Mouse (Mus musculus): ENCODE data around the gene Gm21954.
A peak's percentile ranks its signal among the peaks of the same experiment; 100 is the strongest.

Gene Gm21954

DNA sequence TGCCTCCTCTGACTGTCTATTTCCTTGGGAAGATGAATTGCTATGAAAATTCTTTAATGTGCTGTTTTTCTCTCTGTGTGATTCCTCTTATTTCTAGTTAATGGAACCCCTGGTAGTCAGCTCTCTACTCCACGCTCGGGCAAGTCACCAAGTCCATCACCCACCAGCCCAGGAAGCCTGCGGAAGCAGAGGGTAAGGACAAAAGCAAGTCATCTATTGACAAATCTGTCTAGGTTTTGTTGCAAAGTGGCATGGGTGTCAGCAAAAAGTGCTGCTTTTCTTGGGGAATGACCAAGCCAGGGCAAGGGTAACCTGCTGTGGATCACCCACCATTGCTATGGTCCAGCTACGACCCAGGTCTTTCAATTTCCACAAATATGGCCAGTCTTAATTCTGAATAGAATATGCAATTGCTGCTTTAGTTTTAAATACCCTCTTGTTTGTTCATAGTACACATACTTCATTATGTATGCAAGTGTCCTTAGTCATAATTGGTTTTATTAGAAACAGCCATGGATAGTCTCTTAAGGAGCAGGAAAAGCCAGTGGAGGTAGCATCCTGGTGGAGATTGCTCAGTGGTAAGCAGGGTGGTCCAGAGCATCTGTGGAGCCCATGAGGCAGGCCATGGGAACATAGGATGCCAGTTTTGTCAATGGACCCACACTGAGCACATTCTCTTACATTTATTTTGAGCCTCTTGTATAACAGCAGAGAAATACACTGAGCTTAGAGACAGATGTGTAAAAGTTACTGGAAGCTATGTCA, 8.9 kb downstream of the Gm21954 start:
- DNase-seq (ENCODE audit: low read depth): no peak

DNA sequence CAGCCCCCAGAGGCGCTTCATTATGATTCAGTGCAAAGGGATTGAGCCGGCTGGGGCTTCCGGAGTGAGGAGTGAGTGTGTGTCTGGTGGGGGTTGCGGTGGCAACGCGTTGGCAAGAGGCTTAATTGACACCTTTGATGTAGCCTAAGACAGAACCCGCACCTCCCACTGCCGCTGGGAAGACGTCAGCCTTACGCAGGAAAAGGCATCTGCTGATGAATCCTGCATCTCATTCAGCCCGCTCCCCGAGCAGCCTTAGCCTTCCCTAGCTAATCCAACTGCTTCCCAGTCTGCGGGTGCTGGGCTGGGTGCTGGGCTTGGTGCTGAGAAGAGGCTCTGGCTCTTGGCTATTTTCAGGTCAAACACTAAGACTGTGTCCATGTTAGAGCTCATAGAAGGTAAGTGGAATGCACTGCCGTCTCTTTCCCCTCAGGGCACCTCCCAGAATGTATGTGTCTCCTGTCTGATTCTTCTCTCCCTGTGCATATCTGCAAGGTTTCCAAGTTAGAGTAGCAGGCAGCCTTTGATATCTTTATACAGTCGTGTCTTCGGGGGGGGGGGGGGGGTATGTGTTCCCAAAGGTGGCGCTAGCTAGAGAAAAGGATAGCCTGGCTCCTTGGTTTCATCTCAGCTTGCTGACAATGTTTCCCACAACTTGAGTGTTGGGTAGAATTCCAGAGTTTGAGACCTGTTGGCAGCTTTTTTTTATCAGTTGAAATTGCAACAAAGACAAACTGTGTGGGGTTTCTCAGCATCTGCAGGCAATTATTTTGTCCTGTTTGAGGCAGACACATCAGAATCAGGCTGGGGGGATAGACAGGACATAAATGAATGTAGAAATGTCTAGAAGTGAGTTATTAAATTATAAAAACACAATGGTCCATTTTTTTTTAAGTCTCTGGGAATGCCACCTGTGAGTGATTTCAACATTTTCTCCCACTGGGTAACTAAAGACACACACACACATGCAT, 10.0 kb downstream of the Gm21954 start:
- DNase-seq (ENCODE audit: low read depth): peak; percentile 88

DNA sequence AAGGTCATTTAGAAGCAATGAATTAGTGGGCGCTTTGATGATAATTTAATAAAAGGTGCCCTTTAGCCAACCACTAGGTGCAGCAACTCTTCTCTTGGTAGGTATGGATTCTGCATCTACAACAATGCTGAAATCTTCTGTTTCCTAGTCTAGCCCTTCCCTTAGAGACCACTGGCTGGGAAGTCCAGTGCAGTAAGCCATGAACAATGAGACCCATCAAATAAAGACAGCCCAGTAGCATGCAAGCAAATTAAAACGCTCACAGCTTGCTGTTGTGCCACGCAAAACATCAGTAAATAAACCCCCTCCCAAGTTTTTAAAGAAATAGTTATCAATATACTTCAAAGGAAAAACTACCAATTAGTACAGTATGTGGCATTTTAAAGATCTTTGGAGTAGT, 10.9 kb downstream of the Gm21954 start:
- DNase-seq (ENCODE audit: low read depth): no peak

DNA sequence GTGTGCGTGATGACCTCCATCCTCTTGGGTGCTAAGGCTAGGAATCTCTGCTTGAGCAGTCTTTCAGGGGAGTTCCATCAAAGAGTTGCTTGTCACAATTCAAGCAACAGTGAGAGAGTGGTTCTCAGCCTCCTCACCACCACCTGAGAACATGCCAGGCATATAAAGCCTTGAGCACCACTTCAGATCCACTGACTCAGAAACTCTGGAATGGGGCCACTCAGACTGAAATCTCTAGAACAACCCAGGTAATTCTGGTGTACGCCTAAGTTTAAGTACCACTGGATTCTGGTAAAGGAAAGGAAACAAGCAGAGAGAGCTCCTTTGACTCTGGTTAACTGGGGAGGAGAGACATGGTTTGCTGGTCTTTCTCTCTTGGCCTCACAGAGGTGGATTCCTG, 19.5 kb downstream of the Gm21954 start:
- no peak for DNase-seq (ENCODE audit: low read depth)

DNA sequence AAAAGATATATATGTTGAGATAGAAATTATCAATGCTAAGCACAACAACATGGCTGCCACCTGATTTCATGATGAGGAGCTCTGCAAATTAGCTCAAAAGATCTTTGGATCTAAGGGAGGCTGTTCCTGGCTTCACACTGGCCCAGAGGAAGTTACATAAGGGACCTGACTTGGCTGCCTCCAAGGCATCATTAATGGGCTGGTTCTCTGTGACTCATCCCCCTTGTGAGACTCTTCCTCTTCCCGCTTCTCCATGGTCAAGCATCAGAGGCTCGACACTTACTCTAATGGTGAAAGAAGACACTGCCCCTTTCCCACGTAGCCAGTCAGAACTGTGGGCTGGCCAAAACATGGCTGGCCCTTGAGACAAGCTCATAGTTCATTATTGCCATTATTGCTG, 20.1 kb downstream of the Gm21954 start:
- DNase-seq (ENCODE audit: low read depth): no peak

DNA sequence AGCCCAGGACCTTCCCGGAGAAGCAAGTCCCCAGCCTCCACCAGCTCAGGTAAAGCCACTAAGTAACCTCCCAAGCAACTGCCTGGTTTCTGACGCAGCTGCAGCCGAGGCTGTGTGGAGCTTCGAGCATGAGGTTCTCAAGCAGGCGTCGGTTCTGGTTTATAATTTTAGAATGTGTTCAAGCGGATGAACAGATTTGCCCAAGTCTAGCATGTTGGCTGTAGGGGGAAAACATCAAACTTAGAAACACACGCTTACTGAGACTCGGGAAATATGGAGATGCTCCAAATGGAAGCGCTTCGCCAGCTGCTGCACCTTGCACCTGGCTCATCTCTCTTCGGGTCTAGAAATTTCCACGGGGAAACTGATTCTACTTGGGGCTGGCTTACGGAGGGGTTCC, 21.0 kb downstream of the Gm21954 start:
- no peak for DNase-seq (ENCODE audit: low read depth)

DNA sequence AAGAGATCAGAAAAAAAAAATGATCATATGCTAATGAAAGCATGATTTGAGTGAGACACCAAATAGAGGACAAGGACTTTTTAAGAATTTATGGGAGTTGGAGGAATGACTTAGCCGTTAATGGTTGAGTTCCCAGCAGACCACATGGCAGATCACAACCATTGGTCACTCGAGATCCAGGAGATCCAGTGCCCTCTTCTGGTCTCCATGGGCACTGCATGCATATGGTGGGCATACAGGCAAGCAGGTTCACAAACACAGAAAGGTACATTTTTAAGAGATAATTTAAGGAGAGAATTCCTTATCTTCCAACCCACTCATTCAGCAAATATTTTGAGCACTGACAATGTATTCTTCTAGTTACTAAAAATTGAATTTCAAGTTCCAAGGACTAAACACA, 22.9 kb downstream of the Gm21954 start:
- no peak for DNase-seq (ENCODE audit: low read depth)

DNA sequence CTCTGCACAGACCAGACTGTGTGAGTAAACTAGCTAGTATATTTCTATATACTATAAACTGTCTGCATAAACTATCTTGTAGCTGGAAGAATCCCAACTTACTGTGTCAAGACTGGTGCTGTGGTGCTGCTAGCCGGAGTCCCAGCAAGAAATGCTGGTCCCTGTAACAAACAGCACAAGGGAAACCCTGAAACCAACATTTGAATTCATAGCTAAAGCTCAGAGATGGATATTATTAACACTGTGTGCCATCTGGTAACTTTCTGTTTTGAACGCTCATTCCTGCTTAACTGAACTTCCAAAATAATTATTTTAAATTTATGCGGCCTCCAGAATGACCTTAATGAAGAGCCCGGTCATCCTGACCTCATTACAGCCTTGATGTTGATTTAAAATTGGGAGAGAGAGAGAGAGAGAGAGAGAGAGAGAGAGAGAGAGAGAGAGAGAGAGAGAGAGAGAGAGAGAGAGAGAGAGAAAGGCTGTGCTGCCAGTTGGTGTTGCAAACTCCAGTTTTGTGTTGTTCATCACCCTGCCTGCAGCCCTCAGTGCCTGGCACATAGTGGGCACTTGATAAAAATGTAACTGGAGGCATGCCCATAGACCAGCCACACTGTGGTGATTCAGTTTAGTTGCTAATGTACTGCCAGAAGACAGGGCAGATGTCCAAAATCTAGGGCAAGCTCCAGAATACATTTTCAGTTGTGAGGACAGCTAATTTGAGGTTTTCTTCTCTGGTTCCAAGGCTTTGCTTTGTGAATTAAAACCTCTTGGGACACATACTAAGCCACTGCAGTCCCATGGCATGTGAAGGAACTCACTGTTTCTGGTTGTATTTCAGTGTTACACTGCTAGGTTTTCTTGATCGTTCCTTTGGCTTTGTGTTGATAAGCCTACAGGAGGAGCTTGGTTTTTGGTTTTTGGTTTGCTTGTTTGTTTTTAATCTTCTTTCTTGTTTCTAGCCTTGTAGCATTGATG, 24.2 kb downstream of the Gm21954 start:
- peak; percentile 91 for DNase-seq (ENCODE audit: low read depth)

DNA sequence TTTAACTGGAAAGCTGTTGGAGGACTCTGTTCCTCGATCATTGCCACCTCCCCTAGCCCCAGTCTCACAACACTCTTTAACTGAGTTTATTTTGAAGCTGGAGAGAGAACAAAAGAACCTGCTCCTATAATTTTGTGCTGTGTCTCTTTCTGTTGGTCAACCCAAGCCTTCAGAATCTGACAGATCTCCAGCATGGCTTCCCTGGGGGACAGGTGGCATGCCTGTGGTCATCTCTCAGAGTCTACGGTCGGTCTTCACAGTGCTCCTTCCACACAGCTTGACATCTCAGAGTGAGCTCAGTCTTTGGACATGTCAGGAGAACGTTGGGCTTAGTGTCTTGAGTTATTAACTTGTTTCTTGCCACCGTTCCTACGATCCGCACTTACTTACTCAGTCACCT, 25.3 kb downstream of the Gm21954 start:
- no peak for DNase-seq (ENCODE audit: low read depth)

DNA sequence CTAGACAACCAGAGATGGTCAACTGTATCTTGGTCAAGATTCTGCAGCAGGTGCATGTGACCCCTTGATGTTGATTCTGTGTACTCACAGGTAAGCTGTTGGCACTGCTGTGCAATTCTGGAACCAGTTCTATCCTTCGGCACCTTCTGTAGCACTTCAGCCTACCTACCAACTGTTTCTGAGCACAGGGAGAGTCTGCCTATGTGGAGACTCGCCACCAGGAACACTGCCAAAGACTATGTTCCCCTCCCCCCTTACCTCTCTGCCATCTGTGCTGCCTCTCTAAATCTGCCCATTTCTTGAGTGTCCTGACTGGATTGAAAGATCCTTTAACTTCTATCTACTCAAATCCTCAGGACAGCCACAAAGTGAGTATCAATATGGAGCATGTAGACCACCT, 28.3 kb downstream of the Gm21954 start:
- no peak for DNase-seq (ENCODE audit: low read depth)

DNA sequence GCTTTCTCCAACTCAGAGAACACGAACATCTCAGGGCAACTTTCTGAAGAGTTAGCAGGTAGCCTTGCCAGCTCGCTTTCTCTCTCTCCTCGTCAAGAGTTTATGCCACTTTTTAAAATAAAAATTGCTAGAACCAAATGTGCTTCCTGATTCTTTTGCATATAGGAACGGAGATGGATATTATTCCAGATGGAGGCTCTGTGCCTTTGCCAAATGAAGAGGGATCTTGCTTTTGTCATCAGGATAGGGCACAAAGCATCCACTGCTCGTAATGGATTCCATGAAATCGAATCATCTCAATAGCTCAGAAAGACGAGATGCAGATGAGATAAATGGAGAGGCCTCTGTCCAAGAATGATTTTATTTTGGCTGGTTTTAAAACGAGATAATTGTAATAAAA, 28.7 kb downstream of the Gm21954 start:
- DNase-seq (ENCODE audit: low read depth): no peak

DNA sequence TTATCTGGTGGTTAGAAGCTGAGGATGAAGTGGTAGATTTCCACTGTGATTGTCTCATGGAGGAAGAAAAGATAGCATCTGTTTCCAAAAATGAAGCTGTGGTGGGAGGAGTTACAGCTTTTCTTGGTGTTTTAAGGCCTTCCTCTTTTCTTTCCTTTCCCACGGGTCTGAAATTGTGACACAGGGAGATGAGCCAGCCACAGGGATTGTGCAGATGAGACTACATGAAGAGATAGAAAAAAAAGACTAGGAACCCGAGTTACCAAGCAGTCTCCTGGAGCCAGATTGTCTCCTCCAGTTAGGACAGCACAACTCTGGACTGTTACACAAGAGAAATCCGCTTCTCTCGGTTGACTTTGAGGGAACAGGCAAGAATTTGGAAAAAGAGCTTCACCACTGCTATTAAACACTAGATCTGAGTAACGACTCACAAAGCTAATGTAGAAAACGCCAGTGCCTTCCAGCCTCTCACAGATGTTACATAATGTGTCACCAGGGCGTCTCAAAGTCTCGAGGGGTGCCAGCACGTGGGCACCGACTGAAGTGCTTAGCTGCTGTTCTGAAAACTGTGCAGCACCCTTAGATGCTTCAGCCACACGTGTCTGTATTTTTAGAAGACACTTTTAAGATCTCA, 29.9 kb downstream of the Gm21954 start:
- no peak for DNase-seq (ENCODE audit: low read depth)

DNA sequence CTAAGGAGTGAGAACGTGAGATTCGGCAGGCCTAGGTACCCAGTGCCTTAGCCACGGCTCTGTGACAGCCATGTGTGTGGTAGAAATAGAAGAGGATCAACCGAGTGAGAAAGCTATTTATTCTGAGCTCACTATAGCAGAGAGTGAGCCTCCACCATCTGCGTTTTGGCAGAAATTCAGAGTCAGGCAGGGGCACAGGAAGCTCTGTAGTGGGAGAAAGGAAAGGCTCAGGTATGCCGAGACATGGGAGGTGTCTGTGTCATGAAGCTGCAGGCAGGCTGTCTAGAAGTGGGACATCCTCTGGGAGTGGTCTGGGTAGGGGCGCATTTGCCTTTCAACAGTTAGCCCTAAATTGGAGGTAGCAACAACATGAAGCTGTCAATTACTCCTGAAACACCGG, 31.7 kb downstream of the Gm21954 start:
- no peak for DNase-seq (ENCODE audit: low read depth)

DNA sequence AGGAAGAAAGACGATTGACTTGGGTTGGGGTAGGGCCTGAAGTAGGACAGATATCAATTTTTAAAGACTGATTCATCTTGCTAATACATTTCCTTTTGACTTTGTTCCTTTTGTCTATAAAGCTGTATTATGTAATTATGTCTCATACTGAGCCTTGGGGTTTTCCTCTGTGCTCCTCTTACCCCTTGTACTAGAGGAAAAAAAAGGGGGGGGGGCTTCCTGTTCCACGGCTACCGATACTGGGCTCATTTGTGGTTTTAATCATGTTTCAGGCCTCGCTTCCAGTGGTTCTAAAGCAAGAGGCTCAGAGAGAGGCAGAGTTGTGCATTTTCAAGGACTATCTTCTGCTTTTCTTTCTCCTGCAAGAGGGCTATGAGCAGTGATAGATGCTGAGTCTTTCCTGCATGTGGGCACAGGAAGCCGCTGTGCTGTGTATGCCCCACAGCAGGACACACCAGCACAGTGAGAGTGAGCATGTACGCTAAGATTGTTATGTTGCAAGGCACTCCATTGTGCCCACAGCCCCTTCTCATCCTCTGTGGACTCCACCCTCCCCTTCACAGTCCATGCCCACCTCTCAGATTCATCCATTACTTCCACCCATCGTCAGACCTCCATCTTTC, 33.1 kb downstream of the Gm21954 start:
- DNase-seq (ENCODE audit: low read depth): no peak

DNA sequence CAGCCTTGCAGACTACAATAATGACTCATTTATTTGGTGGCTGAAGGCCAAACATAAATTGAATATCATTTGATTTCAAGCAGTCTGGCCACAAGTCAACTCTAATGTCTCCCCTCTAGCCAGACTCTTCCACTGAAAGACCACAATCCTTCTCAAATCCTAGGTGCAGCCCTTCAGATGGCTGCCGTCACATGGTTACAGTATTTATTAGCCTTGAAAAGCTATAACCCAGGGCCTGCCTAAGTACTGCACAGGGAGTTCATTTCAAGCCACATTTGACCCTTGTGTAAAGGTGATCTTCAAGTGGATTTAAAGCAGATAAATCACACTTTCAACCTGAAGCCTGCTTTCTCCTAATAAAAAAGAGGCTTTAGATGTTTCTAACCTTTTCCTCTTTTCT, 37.7 kb downstream of the Gm21954 start:
- no peak for DNase-seq (ENCODE audit: low read depth)

DNA sequence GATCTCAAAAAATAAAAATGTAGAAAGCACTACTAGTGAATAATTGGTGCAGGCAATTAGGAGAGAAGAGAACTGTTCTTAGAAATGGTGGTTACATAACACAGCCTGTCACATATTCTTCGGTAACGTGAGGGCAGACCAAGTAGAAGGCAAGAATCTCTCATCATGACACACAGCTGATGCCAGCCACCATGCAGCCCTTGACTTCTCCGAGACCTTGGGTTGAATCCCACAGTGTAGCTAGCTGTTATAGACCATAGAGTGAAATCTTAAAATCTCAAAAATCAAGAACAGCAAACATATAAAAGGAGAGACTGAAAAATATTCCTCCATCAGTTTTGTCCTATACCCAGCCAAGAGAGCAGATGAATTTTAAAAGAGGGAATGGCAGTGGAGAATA, 40.8 kb downstream of the Gm21954 start:
- DNase-seq (ENCODE audit: low read depth): no peak

DNA sequence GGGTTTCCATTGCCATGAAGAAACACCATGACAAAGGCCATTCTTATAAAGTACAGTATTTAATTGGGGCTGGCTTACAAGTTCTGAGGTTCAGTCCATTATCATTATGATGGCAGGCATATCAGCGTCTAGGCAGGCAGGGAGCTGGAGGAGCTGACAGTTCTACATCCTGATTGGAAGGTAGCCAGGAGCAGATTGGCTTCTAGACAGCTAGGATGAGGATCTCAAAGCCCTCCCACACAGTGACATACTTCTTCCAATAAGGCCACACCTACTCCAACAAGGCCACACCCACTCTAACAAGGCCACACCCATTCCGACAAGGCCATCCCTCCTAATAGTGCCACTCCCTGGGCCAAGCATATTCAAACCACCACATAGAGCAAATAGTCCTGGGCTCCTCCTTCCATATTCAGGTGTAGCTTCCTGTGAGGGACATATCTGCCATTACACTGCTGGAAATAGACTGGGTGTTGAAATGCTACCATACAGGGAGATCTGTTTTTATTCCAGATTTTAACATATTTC, 41.9 kb downstream of the Gm21954 start:
- no peak for DNase-seq (ENCODE audit: low read depth)

DNA sequence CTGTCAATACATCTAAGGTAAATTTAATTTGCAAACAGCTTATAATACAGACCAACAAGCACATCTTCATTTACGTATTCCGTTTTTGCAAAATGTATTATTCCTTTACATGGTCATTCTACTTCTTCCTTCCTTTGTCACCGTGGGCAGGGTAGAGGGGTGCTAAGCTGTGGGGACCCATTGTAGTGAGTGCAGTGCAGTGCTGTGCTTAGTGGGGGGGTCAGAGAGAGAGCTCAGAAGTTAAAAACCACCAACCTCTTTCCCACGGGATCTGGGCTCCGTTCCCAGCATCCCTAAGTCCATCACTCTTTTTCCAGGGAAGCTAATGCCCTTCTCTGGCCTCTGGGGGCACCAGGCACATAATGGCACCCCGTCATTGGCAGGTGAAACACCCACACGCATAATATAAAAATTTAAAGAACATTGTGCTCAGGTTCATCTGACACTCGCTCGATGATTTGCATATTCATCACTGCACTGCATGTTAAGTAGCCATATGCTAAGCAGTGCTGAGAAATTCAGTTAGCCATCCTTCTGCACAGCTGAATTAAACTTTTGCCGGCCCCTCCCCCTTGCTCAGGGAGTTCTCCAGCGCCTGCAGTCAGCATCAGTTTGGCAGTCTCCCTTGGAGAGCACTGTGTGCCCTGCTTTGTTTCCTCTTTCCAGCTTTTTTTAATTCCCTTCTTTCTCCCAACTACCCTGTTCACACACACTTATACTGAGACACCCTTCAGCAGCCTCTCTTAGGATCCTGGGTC, 48.2 kb downstream of the Gm21954 start:
- DNase-seq (ENCODE audit: low read depth): no peak

DNA sequence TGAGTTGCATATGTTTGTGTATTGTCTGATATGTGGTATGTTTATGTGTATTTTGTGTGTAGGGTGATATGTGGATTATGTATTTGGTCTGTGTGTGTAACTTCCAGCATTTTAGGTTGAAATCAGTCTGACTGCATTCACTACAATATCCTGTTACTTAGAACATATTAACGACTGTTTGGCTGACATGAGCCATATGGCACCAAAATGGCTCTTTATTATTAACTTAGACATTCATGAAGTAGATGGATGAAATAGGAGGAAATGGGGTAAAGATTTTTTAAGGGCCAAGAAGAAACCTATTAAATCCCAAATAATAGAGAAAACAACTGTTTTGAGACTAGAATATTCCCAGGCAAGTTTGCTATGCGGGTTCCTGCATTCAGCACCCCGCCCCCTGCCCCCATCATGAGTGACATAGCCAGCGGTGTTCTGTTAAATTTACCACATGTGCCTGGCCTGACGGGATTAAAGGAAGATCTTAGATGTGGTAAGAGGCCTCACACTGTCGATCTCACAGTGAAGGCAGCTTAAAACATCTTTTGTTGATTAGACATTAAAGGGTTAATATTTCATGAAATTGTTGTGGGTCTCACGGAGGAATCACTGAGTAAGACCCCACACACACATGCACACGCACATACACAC, 51.5 kb downstream of the Gm21954 start:
- DNase-seq (ENCODE audit: low read depth): no peak

DNA sequence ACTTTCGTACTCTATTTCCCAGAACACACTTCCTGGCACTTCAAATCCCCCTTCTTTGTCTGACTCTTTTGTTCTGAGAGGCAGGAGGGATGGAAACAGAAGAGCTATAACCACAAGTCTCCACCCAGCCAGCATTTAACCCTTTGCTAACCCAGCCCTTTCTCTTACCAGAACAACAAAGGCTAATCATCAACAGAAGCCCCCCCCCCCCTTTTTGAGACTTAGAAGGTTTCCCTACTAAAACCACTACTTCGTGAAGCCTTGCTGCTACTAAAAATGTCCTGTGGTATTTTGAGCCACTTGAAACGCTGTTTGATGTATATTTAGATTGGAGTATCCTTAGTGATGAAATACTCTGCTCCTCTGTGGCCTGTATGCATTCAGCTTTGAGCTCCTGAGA, 52.7 kb downstream of the Gm21954 start:
- no peak for DNase-seq (ENCODE audit: low read depth)
